Mouse (Mus musculus): ENCODE measurements around the gene BC037034.

- TF ChIP-seq CTCF (IDR thresholded peaks at IDR 0.05; ENCODE audit: low read depth): no peak
- no peak for TF ChIP-seq EP300 (IDR thresholded peaks at IDR 0.05; ENCODE audit: low read depth)
Measured at GRCm38 (mm10) chr5:138279585-138280424, 16.0 kb upstream of the BC037034 start, which contains the start of the genes Gm43720, Gpc2 and Stag3.
